Mouse (Mus musculus): ENCODE measurements at regions not wholly inside any gene's neighbourhood (a gene's known extent, or its start where the extent isn't known, plus 50 kb on each side); places are given as distances from the start of the nearest gene placed in this dataset. TPM values are rescaled to one million over a fixed set of nuclear protein-coding genes. Genes with fewer than 3 reads are reported as not detected.

DNA sequence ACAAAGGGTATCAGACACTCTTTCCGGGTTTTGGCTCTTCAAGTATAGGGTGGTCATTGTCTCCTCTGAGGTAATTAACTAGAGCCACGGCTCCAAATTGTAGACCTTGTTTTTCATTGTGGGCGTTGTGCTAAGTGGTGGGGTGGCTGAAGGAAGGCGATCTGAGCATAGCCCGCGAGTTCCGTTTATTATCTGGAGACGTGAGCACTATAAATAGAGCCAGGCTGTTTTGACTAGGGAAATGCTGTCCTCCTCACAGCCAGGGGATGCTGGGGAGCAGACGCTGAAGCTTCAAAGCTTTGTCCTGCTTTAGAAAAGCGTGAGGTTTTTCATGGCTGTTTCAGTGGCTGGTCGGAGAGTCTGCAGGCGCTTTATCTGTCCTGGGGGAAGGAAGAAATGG is 75.9 kb upstream of the Pmfbp1 start:
- Histone ChIP-seq H3K4me2 (no peak overlapping the region), H3K27me3 (no peaks in the 10 kb centered on the region), H3K27ac (no peak overlapping the region), H3K9me3 (no peaks in the 10 kb centered on the region), H3K4me3 (no peak overlapping the region), H3K36me3 (no peaks in the 10 kb centered on the region), H3K9ac (no peak overlapping the region), H3K4me1 (no peaks in the 10 kb centered on the region; the same call in 1 of the 2 replicates)
- WGBS: 31% methylated on average over 12 of the region's 12 CpGs
- ATAC-seq (ENCODE audit: borderline replicate concordance, extremely low read depth, low FRiP score, low TSS enrichment): no peak

DNA sequence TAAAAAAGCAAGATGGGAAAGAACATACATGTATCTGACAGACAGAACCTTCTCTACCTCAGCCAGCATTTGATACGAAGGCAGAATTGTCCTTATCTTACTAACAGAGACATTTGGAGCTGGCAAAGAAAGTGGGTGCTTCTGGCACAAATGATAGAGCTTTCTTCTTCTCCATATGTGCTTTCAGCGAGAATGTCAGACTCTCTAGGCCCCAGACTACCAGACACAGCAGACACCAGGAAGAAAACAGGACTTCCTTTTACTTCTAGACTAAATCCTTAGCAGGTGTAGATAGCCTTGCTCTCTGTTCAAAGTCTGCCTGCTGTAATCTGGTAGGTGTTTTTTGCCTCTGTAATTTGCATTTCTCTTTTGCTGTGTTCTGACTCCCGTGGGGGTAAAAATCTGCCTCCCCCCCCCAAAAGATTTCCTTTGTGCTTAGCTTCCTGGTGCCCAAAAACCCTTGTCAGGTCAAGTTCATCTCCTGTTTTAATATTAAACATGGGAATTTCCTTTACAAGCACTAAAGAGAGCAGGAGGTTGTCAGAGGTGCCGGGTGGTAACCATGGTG is 74.7 kb upstream of the Pmfbp1 start:
- Histone ChIP-seq H3K9me3 (no peaks in the 10 kb centered on the region), H3K27ac (no peak overlapping the region), H3K4me2 (no peak overlapping the region), H3K36me3 (no peaks in the 10 kb centered on the region), H3K4me1 (no peaks in the 10 kb centered on the region; the same call in 1 of the 2 replicates), H3K9ac (no peak overlapping the region), H3K4me3 (no peak overlapping the region), H3K27me3 (no peaks in the 10 kb centered on the region)
- ATAC-seq (ENCODE audit: borderline replicate concordance, extremely low read depth, low FRiP score, low TSS enrichment): no peak
- WGBS: 44% methylated on average over 4 of the region's 4 CpGs

DNA sequence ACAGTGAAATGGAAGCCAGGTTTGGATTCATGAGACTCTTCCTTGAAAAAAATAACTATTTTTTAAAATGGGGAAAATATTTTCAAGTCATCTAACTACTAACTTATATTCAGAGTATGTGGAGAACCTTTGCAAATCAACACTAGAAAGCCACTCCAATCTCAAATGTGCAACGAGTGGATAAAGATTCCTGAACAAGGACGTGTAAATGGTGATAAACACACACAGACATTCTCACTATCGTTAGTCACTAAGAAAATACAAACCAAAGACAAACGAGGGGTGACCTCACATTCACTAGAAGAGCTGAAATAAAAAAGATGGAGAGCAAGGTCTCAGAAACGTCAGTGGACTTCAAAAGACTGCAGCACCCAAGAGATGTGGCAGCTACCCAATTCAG is 69.8 kb upstream of the Pmfbp1 start:
- Histone ChIP-seq H3K9ac (no peak overlapping the region), H3K36me3 (no peaks in the 10 kb centered on the region), H3K4me2 (no peak overlapping the region), H3K4me1 (no peaks in the 10 kb centered on the region), H3K27ac (no peak overlapping the region), H3K9me3 (no peaks in the 10 kb centered on the region), H3K4me3 (no peak overlapping the region), H3K27me3 (no peaks in the 10 kb centered on the region)
- ATAC-seq (ENCODE audit: borderline replicate concordance, extremely low read depth, low FRiP score, low TSS enrichment): no peak
- 45% methylated on average over 5 of the region's 5 CpGs for WGBS

DNA sequence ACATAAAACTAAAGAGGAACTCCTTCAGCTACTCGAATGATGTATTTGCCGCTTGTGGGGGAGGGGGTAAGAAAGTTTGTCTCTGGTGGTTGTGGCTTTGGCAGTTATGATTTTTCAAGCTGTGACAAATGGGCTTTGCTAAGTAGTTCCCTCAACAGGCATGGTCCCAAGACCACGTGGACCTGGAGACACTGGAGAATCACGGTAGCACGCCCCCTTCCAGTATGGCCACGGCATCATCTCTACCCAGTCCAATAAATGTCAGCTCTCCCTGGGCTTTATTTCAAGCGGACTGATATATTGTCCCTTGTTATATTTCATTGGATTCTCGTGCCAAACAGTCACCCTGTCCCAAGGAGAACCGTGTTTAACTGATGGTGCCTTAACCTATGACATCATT is 65.3 kb upstream of the Pmfbp1 start:
- no peak for ATAC-seq (ENCODE audit: borderline replicate concordance, extremely low read depth, low FRiP score, low TSS enrichment)
- 65% methylated on average over 9 of the region's 9 CpGs for WGBS
- Histone ChIP-seq H3K4me3 (no peak overlapping the region), H3K4me1 (no peaks in the 10 kb centered on the region), H3K27ac (no peak overlapping the region), H3K27me3 (no peaks in the 10 kb centered on the region), H3K9me3 (no peaks in the 10 kb centered on the region), H3K36me3 (no peaks in the 10 kb centered on the region), H3K9ac (no peak overlapping the region), H3K4me2 (no peak overlapping the region)

DNA sequence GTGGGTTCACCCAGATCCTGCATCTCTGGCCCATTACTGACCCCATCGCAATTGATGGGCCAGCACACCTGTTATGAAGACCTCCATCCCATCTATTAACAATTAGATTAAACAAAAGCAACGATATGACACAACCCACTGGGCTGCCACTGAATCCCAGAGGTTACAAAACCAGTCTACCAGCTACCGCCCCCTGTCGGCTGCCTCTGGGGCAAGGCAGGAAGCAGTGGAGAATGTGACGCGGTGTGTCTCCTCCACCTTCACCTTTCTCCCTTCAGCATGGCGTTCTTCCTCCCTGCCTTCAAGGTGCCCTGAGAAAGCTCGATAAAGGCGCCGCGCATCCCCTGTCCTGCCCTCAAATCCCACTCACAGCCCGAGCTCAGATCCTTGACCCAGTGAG is 59.3 kb upstream of the Pmfbp1 start:
- 82% methylated on average over 12 of the region's 12 CpGs for WGBS
- Histone ChIP-seq H3K4me1 (peaks cover 4% of the 10 kb centered on the region; the same call in 1 of the 2 replicates), H3K4me2 (no peak overlapping the region), H3K27ac (no peak overlapping the region), H3K9ac (no peak overlapping the region), H3K4me3 (no peak overlapping the region), H3K27me3 (no peaks in the 10 kb centered on the region), H3K9me3 (no peaks in the 10 kb centered on the region), H3K36me3 (no peaks in the 10 kb centered on the region)
- no peak for ATAC-seq (ENCODE audit: borderline replicate concordance, extremely low read depth, low FRiP score, low TSS enrichment)

DNA sequence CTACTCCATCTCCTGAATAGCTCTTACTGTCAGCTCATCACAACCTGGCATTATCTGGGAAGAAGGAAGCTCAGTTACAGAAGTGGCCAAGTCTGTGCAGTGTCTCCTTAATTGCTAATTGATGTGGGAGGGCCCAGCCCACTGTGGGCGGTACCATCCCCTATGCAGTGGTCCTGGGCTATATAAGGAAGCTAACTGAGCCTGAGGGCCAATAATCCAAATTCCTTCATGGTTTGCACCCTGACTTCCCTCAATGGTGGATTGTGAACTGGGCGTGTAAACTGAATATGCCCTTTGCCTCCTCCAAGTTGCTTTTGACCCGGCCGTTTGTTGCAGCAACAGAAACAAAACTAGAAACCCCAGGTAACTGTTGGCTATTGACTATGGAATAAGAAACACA is 57.8 kb upstream of the Pmfbp1 start:
- H3K4me2 ChIP-seq: peak overlapping the region; percentile 41; the same call in 1 of the 2 replicates
- ATAC-seq (ENCODE audit: borderline replicate concordance, extremely low read depth, low FRiP score, low TSS enrichment): no peak
- no peaks in the 10 kb centered on the region for H3K36me3 ChIP-seq
- no peaks in the 10 kb centered on the region for H3K27me3 ChIP-seq
- no peak overlapping the region for H3K27ac ChIP-seq
- peak overlapping the region; percentile 16; the same call in 1 of the 2 replicates for H3K4me3 ChIP-seq
- peaks cover 4% of the 10 kb centered on the region; the same call in 1 of the 2 replicates for H3K4me1 ChIP-seq
- 85% methylated on average over 4 of the region's 4 CpGs for WGBS
- H3K9me3 ChIP-seq: no peaks in the 10 kb centered on the region
- H3K9ac ChIP-seq: no peak overlapping the region

DNA sequence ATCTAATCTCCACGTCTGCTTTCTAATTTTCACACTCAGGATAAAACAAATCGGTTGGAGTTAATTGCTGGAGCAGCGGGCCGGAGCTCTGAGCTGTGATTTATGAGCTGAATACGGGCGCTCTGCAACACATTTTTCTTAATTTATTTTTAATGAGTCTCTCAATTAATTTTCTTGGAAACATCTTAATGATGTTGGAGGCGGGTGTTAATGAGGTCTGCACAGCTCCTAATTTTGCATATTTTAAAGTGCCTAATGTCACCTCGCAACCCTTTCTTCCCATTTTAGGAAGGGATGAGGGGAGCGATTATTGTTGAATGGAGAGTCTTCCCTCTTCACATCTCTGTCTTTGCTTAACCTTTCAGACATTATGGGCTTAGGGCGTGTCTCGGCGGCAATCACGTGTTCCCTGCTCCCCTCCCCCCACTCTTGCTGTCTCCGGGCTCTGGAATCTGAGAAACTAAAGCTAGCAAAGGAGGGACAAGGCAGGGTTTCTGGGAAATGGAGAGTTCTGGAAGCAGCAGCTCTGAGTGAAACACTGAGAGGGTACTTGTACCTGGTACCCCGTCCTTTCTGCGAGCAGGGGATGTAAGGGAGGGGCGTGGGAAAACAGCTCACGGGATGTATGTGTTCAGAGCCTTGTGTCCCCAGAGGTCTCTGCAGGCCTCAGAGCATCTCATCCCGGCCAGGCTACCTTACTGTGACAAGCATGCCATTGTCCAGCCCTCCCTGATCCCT is 56.8 kb upstream of the Pmfbp1 start:
- H3K4me3 ChIP-seq: peak overlapping the region; percentile 16
- H3K4me1 ChIP-seq: peaks cover 4% of the 10 kb centered on the region; the same call in 1 of the 2 replicates
- no peaks in the 10 kb centered on the region for H3K27me3 ChIP-seq
- H3K36me3 ChIP-seq: no peaks in the 10 kb centered on the region
- H3K9me3 ChIP-seq: no peaks in the 10 kb centered on the region
- H3K9ac ChIP-seq: no peak overlapping the region
- H3K4me2 ChIP-seq: peak overlapping the region; percentile 41
- no peak overlapping the region for H3K27ac ChIP-seq
- WGBS: 34% methylated on average over 19 of the region's 19 CpGs
- ATAC-seq (ENCODE audit: borderline replicate concordance, extremely low read depth, low FRiP score, low TSS enrichment): no peak

DNA sequence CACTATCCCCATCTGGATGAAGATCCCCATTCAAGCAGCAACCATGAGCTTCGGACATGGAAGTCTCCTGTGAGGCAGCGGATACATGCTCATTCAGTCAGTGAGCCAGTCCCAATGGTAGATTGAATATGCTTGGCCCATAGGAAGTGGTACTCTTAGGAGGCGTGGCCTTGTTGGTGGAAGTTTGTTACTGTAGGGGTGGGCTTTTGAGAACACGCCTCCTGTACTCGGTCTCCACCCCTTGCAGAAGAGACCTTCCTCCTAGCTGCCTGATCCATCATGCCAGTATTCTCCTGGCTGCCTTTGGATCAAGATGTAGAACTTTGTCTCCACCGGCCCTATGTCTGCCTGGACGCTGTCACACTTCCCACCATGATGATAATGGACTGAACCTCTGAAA is 55.3 kb upstream of the Pmfbp1 start:
- no peak overlapping the region for H3K27ac ChIP-seq
- 93% methylated on average over 7 of the region's 7 CpGs for WGBS
- H3K9me3 ChIP-seq: no peaks in the 10 kb centered on the region
- H3K4me3 ChIP-seq: no peak overlapping the region
- H3K4me1 ChIP-seq: peaks cover 4% of the 10 kb centered on the region; the same call in 1 of the 2 replicates
- H3K27me3 ChIP-seq: no peaks in the 10 kb centered on the region
- H3K9ac ChIP-seq: no peak overlapping the region
- H3K4me2 ChIP-seq: no peak overlapping the region
- H3K36me3 ChIP-seq: no peaks in the 10 kb centered on the region
- ATAC-seq (ENCODE audit: borderline replicate concordance, extremely low read depth, low FRiP score, low TSS enrichment): no peak

Small RNA genes lying in the stretch of these regions (microRNA-seq; reads per million reads assigned to microRNA genes)
- gene Gm23163: not detected
